Mouse (Mus musculus): ENCODE data around the gene Ugt1a6b. TPM values are rescaled to one million over a fixed set of nuclear protein-coding genes. Genes with fewer than 3 reads are reported as not detected.

Ugt1a6b gene
- polyA plus RNA-seq, 1 experiment from 2014 or later, result not detected

- Histone ChIP-seq H3K4me2 (peak within 1 kb of the TSS; percentile 89), H3K27ac (replicated peaks) (peak within 1 kb of the TSS; percentile 76), H3K9me3 (replicated peaks) (0 out of 2 replicates have a peak, but pooled peaks cover 2% of the 10 kb centered on the region), H3K9ac (replicated peaks) (peak within 1 kb of the TSS; percentile 71), H3K4me1 (peaks cover 11% of the 10 kb centered on the region), H3K27me3 (replicated peaks) (no peaks in the 10 kb centered on the region), H3K4me3 (replicated peaks) (peak within 1 kb of the TSS; percentile 51), H3K36me3 (no peaks in the 10 kb centered on the region)
- WGBS, result 6% methylated on average over 62 of the region's 62 CpGs
- ATAC-seq (ENCODE audit: low FRiP score), result peak; percentile 100
Measured at GRCm38 (mm10) chr1:88205294-88205922, 102.4 kb downstream of the Ugt1a6b start, which contains the start of gene Dnajb3. Gene Dnajb3, minus strand, starts transcription at chr1:88205782.

- WGBS, result 83% methylated on average over 2 of the region's 2 CpGs
Measured at GRCm38 (mm10) chr1:88206843-88207479, 103.9 kb downstream of the Ugt1a6b start.

GRCm38 (mm10) chr1:88211812-88212211 is 108.8 kb downstream of the Ugt1a6b start, which contains the start of gene Ugt1a1:
Gene Ugt1a1, plus strand, starts transcription at chr1:88211959.
- Histone ChIP-seq H3K4me2 (no peak within 1 kb of the TSS), H3K4me1 (no peaks in the 10 kb centered on the region), H3K27ac (replicated peaks) (no peak within 1 kb of the TSS), H3K9me3 (replicated peaks) (peaks cover 52% of the 10 kb centered on the region), H3K9ac (replicated peaks) (no peak within 1 kb of the TSS), H3K36me3 (no peaks in the 10 kb centered on the region), H3K27me3 (replicated peaks) (no peaks in the 10 kb centered on the region), H3K4me3 (replicated peaks) (no peak within 1 kb of the TSS)
- no peak for ATAC-seq (ENCODE audit: low FRiP score)
- WGBS, result 70% methylated on average over 8 of the region's 8 CpGs

More at GRCm38 (mm10) chr1:88206843-88207479, 103.9 kb downstream of the Ugt1a6b start:
- ATAC-seq (ENCODE audit: low FRiP score), result no peak
- no peak overlapping the region for H3K9ac ChIP-seq (replicated peaks)
- no peak overlapping the region for H3K27ac ChIP-seq (replicated peaks)
- H3K27me3 ChIP-seq (replicated peaks), result no peaks in the 10 kb centered on the region
- H3K4me2 ChIP-seq, result no peak overlapping the region
- peaks cover 11% of the 10 kb centered on the region for H3K4me1 ChIP-seq
- H3K4me3 ChIP-seq (replicated peaks), result no peak overlapping the region
- peaks cover 9% of the 10 kb centered on the region for H3K9me3 ChIP-seq (replicated peaks)
- no peaks in the 10 kb centered on the region for H3K36me3 ChIP-seq

- Histone ChIP-seq H3K27me3 (replicated peaks) (no peaks in the 10 kb centered on the region), H3K4me3 (replicated peaks) (no peak overlapping the region), H3K4me2 (no peak overlapping the region), H3K4me1 (no peaks in the 10 kb centered on the region), H3K9me3 (replicated peaks) (peaks cover 58% of the 10 kb centered on the region), H3K27ac (replicated peaks) (no peak overlapping the region), H3K9ac (replicated peaks) (no peak overlapping the region), H3K36me3 (no peaks in the 10 kb centered on the region)
- WGBS, result 63% methylated on average over 8 of the region's 8 CpGs
- ATAC-seq (ENCODE audit: low FRiP score), result 0 out of 2 replicates have a peak, but pooled peaks have one; percentile 9
Measured at GRCm38 (mm10) chr1:88212341-88213045, 109.4 kb downstream of the Ugt1a6b start.

- Histone ChIP-seq H3K36me3 (no peaks in the 10 kb centered on the region), H3K27me3 (replicated peaks) (no peaks in the 10 kb centered on the region), H3K4me1 (no peaks in the 10 kb centered on the region), H3K4me3 (replicated peaks) (no peak overlapping the region), H3K27ac (replicated peaks) (no peak overlapping the region), H3K9me3 (replicated peaks) (peaks cover 61% of the 10 kb centered on the region), H3K9ac (replicated peaks) (no peak overlapping the region), H3K4me2 (no peak overlapping the region)
- WGBS, result 81% methylated on average over 1 of the region's 1 CpGs
- ATAC-seq (ENCODE audit: low FRiP score), result no peak
Measured at GRCm38 (mm10) chr1:88213061-88213460, 110.0 kb downstream of the Ugt1a6b start.

GRCm38 (mm10) chr1:88213766-88214461 is 110.9 kb downstream of the Ugt1a6b start:
- 84% methylated on average over 2 of the region's 2 CpGs for WGBS
- Histone ChIP-seq H3K27me3 (replicated peaks) (no peaks in the 10 kb centered on the region), H3K9me3 (replicated peaks) (peaks cover 61% of the 10 kb centered on the region), H3K36me3 (no peaks in the 10 kb centered on the region), H3K4me1 (no peaks in the 10 kb centered on the region), H3K9ac (replicated peaks) (no peak overlapping the region), H3K4me2 (no peak overlapping the region), H3K4me3 (replicated peaks) (no peak overlapping the region), H3K27ac (replicated peaks) (no peak overlapping the region)
- ATAC-seq (ENCODE audit: low FRiP score), result no peak

- no peak overlapping the region for H3K9ac ChIP-seq (replicated peaks)
- H3K4me2 ChIP-seq, result no peak overlapping the region
- no peaks in the 10 kb centered on the region for H3K36me3 ChIP-seq
- peaks cover 61% of the 10 kb centered on the region for H3K9me3 ChIP-seq (replicated peaks)
- no peaks in the 10 kb centered on the region for H3K27me3 ChIP-seq (replicated peaks)
- 81% methylated on average over 2 of the region's 2 CpGs for WGBS
- H3K4me1 ChIP-seq, result no peaks in the 10 kb centered on the region
- no peak for ATAC-seq (ENCODE audit: low FRiP score)
- H3K4me3 ChIP-seq (replicated peaks), result no peak overlapping the region
- H3K27ac ChIP-seq (replicated peaks), result no peak overlapping the region
Measured at GRCm38 (mm10) chr1:88214462-88214952, 111.5 kb downstream of the Ugt1a6b start.

GRCm38 (mm10) chr1:88215466-88216380 is 112.7 kb downstream of the Ugt1a6b start:
- no peak overlapping the region for H3K9ac ChIP-seq (replicated peaks)
- H3K9me3 ChIP-seq (replicated peaks), result peaks cover 61% of the 10 kb centered on the region
- H3K36me3 ChIP-seq, result no peaks in the 10 kb centered on the region
- no peak overlapping the region for H3K4me3 ChIP-seq (replicated peaks)
- 72% methylated on average over 10 of the region's 10 CpGs for WGBS
- ATAC-seq (ENCODE audit: low FRiP score), result no peak
- no peaks in the 10 kb centered on the region for H3K4me1 ChIP-seq
- H3K27ac ChIP-seq (replicated peaks), result no peak overlapping the region
- H3K4me2 ChIP-seq, result no peak overlapping the region
- no peaks in the 10 kb centered on the region for H3K27me3 ChIP-seq (replicated peaks)

- Histone ChIP-seq H3K4me3 (replicated peaks) (no peak overlapping the region), H3K36me3 (no peaks in the 10 kb centered on the region), H3K27ac (replicated peaks) (no peak overlapping the region), H3K9ac (replicated peaks) (no peak overlapping the region), H3K9me3 (replicated peaks) (peaks cover 57% of the 10 kb centered on the region), H3K4me2 (no peak overlapping the region), H3K27me3 (replicated peaks) (no peaks in the 10 kb centered on the region), H3K4me1 (no peaks in the 10 kb centered on the region)
- 61% methylated on average over 2 of the region's 2 CpGs for WGBS
- no peak for ATAC-seq (ENCODE audit: low FRiP score)
Measured at GRCm38 (mm10) chr1:88216551-88216950, 113.5 kb downstream of the Ugt1a6b start.

- no peak overlapping the region for H3K27ac ChIP-seq (replicated peaks)
- H3K4me1 ChIP-seq, result no peaks in the 10 kb centered on the region
Measured at GRCm38 (mm10) chr1:88217144-88217543, 114.1 kb downstream of the Ugt1a6b start.

More at GRCm38 (mm10) chr1:88217144-88217543, 114.1 kb downstream of the Ugt1a6b start:
- Histone ChIP-seq H3K4me3 (replicated peaks) (no peak overlapping the region), H3K4me2 (no peak overlapping the region), H3K9ac (replicated peaks) (no peak overlapping the region), H3K27me3 (replicated peaks) (no peaks in the 10 kb centered on the region), H3K9me3 (replicated peaks) (peaks cover 54% of the 10 kb centered on the region), H3K36me3 (no peaks in the 10 kb centered on the region)
- 63% methylated on average over 2 of the region's 2 CpGs for WGBS
- ATAC-seq (ENCODE audit: low FRiP score), result no peak
